Mouse (Mus musculus) embryonic fibroblast, embryonic 13.5 days (primary cell): Measurements from ENCODE around the gene Nav2. TPM values are rescaled to one million over a fixed set of nuclear protein-coding genes. Genes with fewer than 3 reads are reported as not detected.
A peak's percentile ranks its signal among the peaks of the same experiment; 100 is the strongest.

ENCODE experiments used
- H3K27ac ChIP-seq: 2 replicates; pipeline ENCODE4 v1.5.1; 2012; ENCODE audit warnings: low read length, control low read depth, inconsistent platforms; ENCODE audit not compliant: insufficient read depth
- H3K4me1 ChIP-seq: 2 replicates; pipeline ENCODE4 v1.6.1; 2011; ENCODE audit warnings: low read length; ENCODE audit not compliant: control insufficient read depth, insufficient read depth
- H3K4me3 ChIP-seq: 2 replicates; pipeline ENCODE4 v1.5.1; 2011; ENCODE audit warnings: mild to moderate bottlenecking, control low read depth, low read length; ENCODE audit not compliant: insufficient read depth
- CTCF ChIP-seq: IDR thresholded peaks from 2 replicates; pipeline ENCODE4 v1.5.1; 2011; ENCODE audit warnings: mild to moderate bottlenecking, control low read depth, low read length, moderate library complexity, borderline replicate concordance; ENCODE audit not compliant: insufficient read depth
- POLR2A ChIP-seq: IDR thresholded peaks from 2 replicates; pipeline ENCODE4 v1.6.1; 2011; ENCODE audit warnings: low read depth, mild to moderate bottlenecking, control low read depth, low read length, moderate library complexity
- polyA plus RNA-seq: library from polyadenylated mRNA; stranded (reverse); fragments of >200 nt; gene quantifications from 2 replicates; pipeline ENCODE4 v1.2.4, GENCODE M21; 2011; ENCODE audit warnings: low read depth; ENCODE audit not compliant: missing spikeins, insufficient read length

Nav2 gene
- polyA plus RNA-seq, 1 experiment = 18.7 TPM

- TF ChIP-seq CTCF (no peak), POLR2A (no peak)
- Histone ChIP-seq H3K4me3 (no peak overlapping the region), H3K27ac (peak overlapping the region; percentile 83)
These were observed 20.5 kb upstream of the Nav2 start for GRCm38 (mm10) chr7:48887973-48888372.

DNA sequence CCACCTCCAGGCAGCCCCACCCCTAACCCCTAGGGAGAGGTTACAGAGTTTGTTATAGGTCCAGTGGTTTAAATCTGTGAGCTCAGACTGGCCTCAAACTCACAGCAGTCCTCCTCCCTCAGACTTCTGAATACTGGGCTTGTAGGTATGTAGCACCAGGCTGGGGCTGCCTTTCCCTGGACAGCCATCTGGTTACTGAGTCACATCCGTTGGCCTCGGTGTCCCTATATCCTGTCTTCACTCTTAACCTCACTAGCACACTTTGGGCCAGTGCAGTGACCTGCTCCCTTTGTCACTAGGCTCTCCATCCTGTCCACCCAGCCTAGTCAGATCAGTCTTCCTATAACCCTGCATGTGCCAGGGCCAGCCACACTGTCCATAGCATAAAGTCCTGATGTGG lies 19.8 kb upstream of the Nav2 start:
- TF ChIP-seq CTCF = no peak
- no peak for TF ChIP-seq POLR2A
- H3K4me3 ChIP-seq = no peak overlapping the region
- peaks cover 5% of the 10 kb centered on the region; the same call in 1 of the 2 replicates for H3K4me1 ChIP-seq
- peak overlapping the region; percentile 83; the same call in 1 of the 2 replicates for H3K27ac ChIP-seq

More at GRCm38 (mm10) chr7:48887973-48888372, 20.5 kb upstream of the Nav2 start:
- H3K4me1 ChIP-seq = peaks cover 8% of the 10 kb centered on the region; the same call in 1 of the 2 replicates

DNA sequence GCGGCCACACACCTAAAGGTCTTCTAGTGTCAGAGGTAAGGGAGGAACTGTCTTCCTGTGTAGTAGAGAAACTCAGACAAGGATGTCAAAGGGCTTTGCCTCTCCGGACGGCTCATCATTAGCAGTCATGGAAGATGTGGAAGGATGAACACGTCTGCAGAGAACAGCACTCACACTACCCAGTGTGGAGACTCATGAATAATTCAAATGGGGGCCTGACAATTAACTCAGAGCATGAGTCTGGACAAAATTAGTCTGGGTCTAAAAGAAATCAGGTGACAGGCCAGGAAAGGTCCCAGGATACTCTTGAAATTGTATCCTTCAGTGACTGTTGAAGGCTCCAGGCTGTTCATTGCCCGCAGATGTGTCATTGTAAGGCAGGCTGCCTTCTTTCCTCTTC lies 17.5 kb upstream of the Nav2 start:
- Histone ChIP-seq H3K4me1 (peaks cover 5% of the 10 kb centered on the region; the same call in 1 of the 2 replicates), H3K4me3 (no peak overlapping the region), H3K27ac (no peak overlapping the region)
- TF ChIP-seq CTCF (no peak), POLR2A (no peak)

DNA sequence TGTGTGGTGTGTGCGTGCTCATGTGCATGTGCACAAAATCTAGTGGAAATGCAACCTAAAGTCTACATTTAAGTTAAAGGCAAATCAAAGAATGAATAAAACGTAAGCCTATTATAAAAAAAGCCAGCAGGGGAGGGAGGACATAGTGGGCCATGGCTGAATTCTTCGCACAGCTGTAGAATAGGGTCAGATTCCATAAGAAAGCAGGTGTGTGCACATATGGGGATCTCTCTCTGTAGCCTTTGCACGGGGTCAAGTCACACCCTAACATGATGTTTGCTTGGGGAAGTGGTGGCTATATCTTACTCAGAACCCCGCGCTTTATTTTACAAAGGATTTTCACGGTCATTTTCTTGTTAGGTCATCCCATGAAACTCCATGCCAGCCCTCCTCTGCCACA lies 15.4 kb upstream of the Nav2 start:
- Histone ChIP-seq H3K27ac (no peak overlapping the region), H3K4me3 (no peak overlapping the region), H3K4me1 (no peaks in the 10 kb centered on the region)
- TF ChIP-seq CTCF (no peak), POLR2A (no peak)

- Histone ChIP-seq H3K27ac (no peak overlapping the region), H3K4me1 (peaks cover 4% of the 10 kb centered on the region), H3K4me3 (no peak overlapping the region)
- TF ChIP-seq POLR2A (no peak), CTCF (peak; percentile 48; the same call in 1 of the 2 replicates)
These were observed 14.4 kb upstream of the Nav2 start for GRCm38 (mm10) chr7:48894152-48894551.

DNA sequence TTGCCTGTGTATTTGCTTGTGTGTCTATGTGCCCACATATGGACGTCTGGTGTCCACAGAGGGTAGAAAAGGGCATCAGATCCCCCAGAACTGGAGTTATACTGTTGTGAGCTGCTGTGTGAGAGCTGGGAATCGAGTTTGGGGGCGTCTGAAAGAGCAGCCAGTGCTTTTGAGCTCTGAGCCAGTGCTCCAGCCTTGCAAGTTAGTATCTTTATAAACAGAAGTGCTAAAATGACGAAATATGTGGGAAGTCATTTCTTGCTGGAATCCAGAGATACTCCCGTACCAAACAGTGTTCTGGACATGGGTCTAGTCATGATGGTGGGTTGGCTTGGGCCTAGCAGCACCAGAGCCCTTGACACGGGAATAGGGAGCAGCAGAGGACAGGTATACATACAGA lies 13.8 kb upstream of the Nav2 start:
- TF ChIP-seq POLR2A (no peak), CTCF (no peak)
- H3K4me1 ChIP-seq = peaks cover 8% of the 10 kb centered on the region
- H3K27ac ChIP-seq = no peak overlapping the region
- no peak overlapping the region for H3K4me3 ChIP-seq

- TF ChIP-seq POLR2A (no peak), CTCF (no peak)
- Histone ChIP-seq H3K4me1 (peaks cover 12% of the 10 kb centered on the region), H3K27ac (no peak overlapping the region)
These were observed 13.0 kb upstream of the Nav2 start for GRCm38 (mm10) chr7:48895475-48895874.

DNA sequence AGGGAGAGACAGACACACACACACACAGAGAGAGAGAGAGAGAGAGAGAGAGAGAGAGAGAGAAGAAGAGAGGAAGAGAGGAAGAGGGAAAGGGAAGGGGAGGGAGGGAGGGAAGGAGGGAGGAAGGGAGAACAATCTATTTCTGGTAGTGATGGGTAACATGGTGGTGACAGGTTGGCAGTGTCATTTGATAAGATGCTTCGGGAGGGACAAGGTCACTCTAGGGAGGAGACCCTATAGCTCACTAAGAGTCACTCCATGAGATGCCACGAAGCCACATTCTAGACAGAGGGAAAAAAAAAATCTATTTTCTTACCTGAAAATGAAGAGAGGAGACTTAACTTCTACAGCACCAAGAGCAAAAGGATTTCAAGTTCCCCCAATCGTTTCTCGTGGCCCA lies 12.5 kb upstream of the Nav2 start:
- Histone ChIP-seq H3K4me1 (peaks cover 13% of the 10 kb centered on the region), H3K27ac (no peak overlapping the region), H3K4me3 (no peak overlapping the region)
- no peak for TF ChIP-seq POLR2A
- TF ChIP-seq CTCF = no peak

More at GRCm38 (mm10) chr7:48895475-48895874, 13.0 kb upstream of the Nav2 start:
- no peak overlapping the region for H3K4me3 ChIP-seq

- no peak overlapping the region for H3K27ac ChIP-seq
- TF ChIP-seq POLR2A (no peak), CTCF (no peak)
- peaks cover 13% of the 10 kb centered on the region for H3K4me1 ChIP-seq
- H3K4me3 ChIP-seq = no peak overlapping the region
These were observed 10.9 kb upstream of the Nav2 start for GRCm38 (mm10) chr7:48897539-48898163.

GRCm38 (mm10) chr7:48898416-48898815 lies 10.1 kb upstream of the Nav2 start:
- Histone ChIP-seq H3K27ac (no peak overlapping the region), H3K4me3 (no peak overlapping the region), H3K4me1 (peaks cover 13% of the 10 kb centered on the region)
- TF ChIP-seq CTCF = no peak
- no peak for TF ChIP-seq POLR2A

DNA sequence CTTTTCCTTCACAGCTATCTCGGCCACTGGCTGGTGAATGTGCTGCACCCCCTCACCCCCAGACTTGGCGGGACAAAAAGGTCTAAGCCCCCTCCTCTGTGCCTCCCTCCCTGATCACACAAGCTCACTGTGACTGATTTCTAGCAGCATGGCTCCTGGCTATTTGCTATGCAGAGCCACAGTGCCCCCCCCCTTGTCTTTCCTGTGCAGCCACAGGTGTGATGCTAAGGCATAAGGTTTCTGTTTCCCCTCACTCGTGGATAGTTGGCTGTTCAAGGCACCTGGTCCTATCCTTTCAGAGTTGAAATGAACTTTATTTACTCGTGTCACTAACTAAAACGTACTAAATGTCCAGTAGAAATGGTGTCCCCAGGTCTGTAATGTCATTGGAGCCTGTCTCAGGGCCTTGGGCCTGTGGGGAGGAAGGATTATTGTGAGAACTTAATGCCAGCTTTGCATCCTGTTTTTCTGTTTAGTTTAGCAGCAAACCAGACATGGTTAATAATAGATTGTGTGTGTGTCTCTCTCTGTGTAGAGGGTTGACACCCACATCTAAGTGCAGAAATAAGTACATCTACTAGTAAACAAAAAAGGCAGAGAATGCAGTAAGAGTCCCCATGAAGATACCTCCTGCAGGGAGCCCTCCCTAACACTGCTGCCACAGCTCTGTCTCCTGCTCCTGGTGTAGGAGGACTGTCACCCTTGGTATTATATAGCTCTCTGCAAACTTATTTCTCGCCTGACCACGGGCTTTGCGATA lies 7.9 kb upstream of the Nav2 start:
- no peak for TF ChIP-seq POLR2A
- TF ChIP-seq CTCF = no peak
- Histone ChIP-seq H3K27ac (no peak overlapping the region), H3K4me1 (peaks cover 13% of the 10 kb centered on the region), H3K4me3 (no peak overlapping the region)
